Mouse (Mus musculus) lung, postnatal 0 days (tissue): ENCODE measurements at regions not wholly inside any gene's neighbourhood (a gene's known extent, or its start where the extent isn't known, plus 50 kb on each side); places are given as distances from the start of the nearest gene placed in this dataset.

ENCODE experiments used
- CTCF ChIP-seq: IDR thresholded peaks from 2 replicates; pipeline ENCODE4 v1.5.1; 2016; ENCODE audit warnings: antibody characterized with exemption, mild to moderate bottlenecking
- EP300 ChIP-seq: IDR thresholded peaks from 2 replicates; pipeline ENCODE4 v1.6.1; 2016; ENCODE audit warnings: antibody characterized with exemption, mild to moderate bottlenecking, control low read depth

- no peak for TF ChIP-seq CTCF
- no peak for TF ChIP-seq EP300
Observed at GRCm38 (mm10) chr16:73435726-73436125, 975.9 kb downstream of the Robo2 start.
